Mouse (Mus musculus): Measurements from ENCODE around the gene Sfswap. TPM values are rescaled to one million over a fixed set of nuclear protein-coding genes. Genes with fewer than 3 reads are reported as not detected.

The Sfswap gene
- polyA plus RNA-seq, 1 experiment from 2014 or later = 36.7 TPM

DNA sequence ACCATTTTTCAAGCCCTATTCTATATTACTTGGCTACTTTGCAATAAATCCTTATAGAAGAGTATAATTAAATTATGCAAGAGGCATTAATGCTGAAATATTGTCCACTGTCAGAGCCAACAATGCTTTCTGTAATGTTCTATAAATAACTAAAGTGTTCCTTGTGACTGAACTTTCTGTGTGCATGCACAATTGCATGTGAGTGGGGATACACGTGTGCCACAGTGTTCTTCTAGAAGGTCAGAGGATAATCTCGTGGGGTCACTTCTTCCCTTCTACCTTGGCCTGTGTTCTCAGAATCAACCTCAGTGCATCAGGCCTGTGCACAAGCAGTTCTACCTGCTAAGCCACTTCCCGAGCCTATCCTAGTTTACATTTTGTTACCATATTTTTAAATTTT, 22.1 kb downstream of the Sfswap start:
- ATAC-seq (replicated peaks; ENCODE audit: low FRiP score, low read depth) (no peak), DNase-seq (ENCODE audit: low spot score) (no peak)
- no peak for TF ChIP-seq CTCF (IDR thresholded peaks at IDR 0.05; ENCODE audit: low read depth)
- Histone ChIP-seq H3K4me1 (replicated peaks; ENCODE audit: insufficient read depth, low read length) (no peaks in the 10 kb centered on the region), H3K9me3 (replicated peaks; ENCODE audit: low read length) (no peaks in the 10 kb centered on the region), H3K27ac (no peak overlapping the region), H3K9ac (ENCODE audit: low read depth, low read length) (no peak overlapping the region), H3K4me3 (replicated peaks; ENCODE audit: low read depth, low read length) (no peak overlapping the region), H3K27me3 (ENCODE audit: insufficient read depth, low read length) (no peaks in the 10 kb centered on the region), H3K36me3 (ENCODE audit: insufficient read depth, low read length) (peaks cover 49% of the 10 kb centered on the region; the same call in 1 of the 2 replicates), H3K4me2 (ENCODE audit: low read length) (no peak overlapping the region)
- 80% methylated on average over 3 of the region's 3 CpGs for WGBS

DNA sequence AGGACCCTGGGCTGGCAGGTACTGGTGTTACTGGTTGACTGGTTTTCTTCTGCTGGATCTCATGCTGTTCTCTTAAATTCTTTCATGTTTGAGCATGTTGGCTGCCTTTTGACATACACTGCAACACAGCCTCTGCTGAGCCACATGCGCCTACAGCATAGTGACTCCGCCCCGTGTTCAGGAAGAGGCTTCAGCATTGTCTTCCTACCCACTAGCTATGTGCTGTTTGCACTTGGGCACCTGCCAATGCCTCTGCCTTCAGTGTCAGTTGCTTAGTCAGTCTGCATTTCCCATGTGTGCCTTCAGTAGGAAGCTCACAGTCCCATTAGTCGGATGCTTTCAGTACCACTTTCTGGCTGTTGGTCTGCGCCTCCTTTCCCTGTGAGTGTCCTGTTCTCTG, 23.7 kb downstream of the Sfswap start:
- Histone ChIP-seq H3K27ac (no peak overlapping the region), H3K9ac (ENCODE audit: low read depth, low read length) (no peak overlapping the region), H3K36me3 (ENCODE audit: insufficient read depth, low read length) (peaks cover 47% of the 10 kb centered on the region; the same call in 1 of the 2 replicates), H3K9me3 (replicated peaks; ENCODE audit: low read length) (no peaks in the 10 kb centered on the region), H3K4me2 (ENCODE audit: low read length) (no peak overlapping the region), H3K27me3 (ENCODE audit: insufficient read depth, low read length) (no peaks in the 10 kb centered on the region), H3K4me3 (replicated peaks; ENCODE audit: low read depth, low read length) (no peak overlapping the region), H3K4me1 (replicated peaks; ENCODE audit: insufficient read depth, low read length) (no peaks in the 10 kb centered on the region)
- 80% methylated on average over 5 of the region's 5 CpGs for WGBS
- ATAC-seq (replicated peaks; ENCODE audit: low FRiP score, low read depth) = no peak
- no peak for DNase-seq (ENCODE audit: low spot score)
- no peak for TF ChIP-seq CTCF (IDR thresholded peaks at IDR 0.05; ENCODE audit: low read depth)

DNA sequence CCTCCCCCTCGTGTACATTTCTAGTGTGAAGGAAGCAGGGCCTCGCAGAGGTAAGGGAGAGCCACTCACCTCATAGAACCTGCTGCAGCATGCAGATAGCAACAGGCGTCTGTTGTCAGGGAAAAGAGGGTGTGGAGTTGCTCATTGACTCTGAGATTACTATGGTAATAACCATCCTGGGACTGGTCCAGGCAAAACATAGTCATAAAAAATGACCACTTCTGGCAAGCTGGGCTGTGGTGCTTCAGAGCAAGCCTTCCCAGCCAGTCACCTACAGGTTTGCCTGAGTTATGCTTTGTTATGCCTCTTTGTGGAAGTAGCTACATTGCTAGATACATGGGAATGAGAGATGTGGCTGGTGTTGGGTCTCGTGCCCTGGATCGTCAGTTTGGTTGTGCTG, 26.1 kb downstream of the Sfswap start:
- WGBS = 83% methylated on average over 5 of the region's 5 CpGs
- peaks cover 38% of the 10 kb centered on the region for H3K36me3 ChIP-seq (ENCODE audit: insufficient read depth, low read length)
- no peak overlapping the region for H3K4me2 ChIP-seq (ENCODE audit: low read length)
- no peaks in the 10 kb centered on the region for H3K27me3 ChIP-seq (ENCODE audit: insufficient read depth, low read length)
- no peak for DNase-seq (ENCODE audit: low spot score)
- H3K9ac ChIP-seq (ENCODE audit: low read depth, low read length) = no peak overlapping the region
- no peaks in the 10 kb centered on the region for H3K4me1 ChIP-seq (replicated peaks; ENCODE audit: insufficient read depth, low read length)
- H3K4me3 ChIP-seq (replicated peaks; ENCODE audit: low read depth, low read length) = no peak overlapping the region
- no peak overlapping the region for H3K27ac ChIP-seq
- no peaks in the 10 kb centered on the region for H3K9me3 ChIP-seq (replicated peaks; ENCODE audit: low read length)
- no peak for ATAC-seq (replicated peaks; ENCODE audit: low FRiP score, low read depth)
- no peak for TF ChIP-seq CTCF (IDR thresholded peaks at IDR 0.05; ENCODE audit: low read depth)

DNA sequence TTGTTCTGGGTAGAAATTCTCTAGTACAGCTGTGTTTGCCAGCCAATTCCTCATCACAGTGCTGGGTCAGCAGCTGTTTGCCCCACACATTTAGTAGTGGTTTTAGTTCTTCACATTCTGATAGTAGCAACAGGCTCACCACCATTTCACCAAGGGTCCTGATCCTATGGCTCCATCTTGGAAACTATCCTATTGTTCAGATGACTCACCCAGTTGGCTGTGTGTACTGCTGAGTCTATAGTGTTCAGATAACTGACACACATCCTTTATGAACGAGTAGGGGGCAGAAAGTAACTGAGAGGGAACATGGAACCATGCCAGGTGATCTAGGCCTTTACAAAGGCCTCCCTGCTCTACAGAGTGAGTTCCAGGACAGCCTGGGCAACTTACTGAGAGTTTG, 28.6 kb downstream of the Sfswap start:
- Histone ChIP-seq H3K4me1 (replicated peaks; ENCODE audit: insufficient read depth, low read length) (no peaks in the 10 kb centered on the region; the same call in 1 of the 2 replicates), H3K9ac (ENCODE audit: low read depth, low read length) (no peak overlapping the region), H3K27me3 (ENCODE audit: insufficient read depth, low read length) (no peaks in the 10 kb centered on the region), H3K27ac (no peak overlapping the region), H3K36me3 (ENCODE audit: insufficient read depth, low read length) (peaks cover 36% of the 10 kb centered on the region), H3K4me3 (replicated peaks; ENCODE audit: low read depth, low read length) (no peak overlapping the region), H3K4me2 (ENCODE audit: low read length) (no peak overlapping the region), H3K9me3 (replicated peaks; ENCODE audit: low read length) (no peaks in the 10 kb centered on the region)
- ATAC-seq (replicated peaks; ENCODE audit: low FRiP score, low read depth) = no peak
- DNase-seq (ENCODE audit: low spot score) = no peak
- no peak for TF ChIP-seq CTCF (IDR thresholded peaks at IDR 0.05; ENCODE audit: low read depth)
- 64% methylated on average over 1 of the region's 1 CpGs for WGBS

DNA sequence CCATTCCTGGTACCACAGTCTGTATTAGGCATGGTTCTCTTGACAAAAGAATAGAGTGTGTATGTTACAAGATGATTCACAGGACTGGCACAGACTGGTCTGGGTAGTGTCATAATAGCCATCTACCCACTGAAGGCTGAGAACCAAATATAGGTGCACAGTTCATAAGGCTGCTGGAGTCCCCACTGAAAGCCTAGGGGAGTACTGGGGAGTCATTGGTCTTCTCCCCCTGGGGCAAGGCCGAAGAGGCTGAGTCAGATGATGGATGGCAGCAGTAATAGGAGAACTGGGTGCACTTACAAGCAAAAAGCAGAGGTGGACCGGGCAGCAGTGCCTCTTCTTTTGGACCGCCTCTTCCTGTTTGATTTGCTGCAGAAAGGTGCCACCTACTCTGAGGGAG, 32.7 kb downstream of the Sfswap start:
- no peak overlapping the region for H3K9ac ChIP-seq (ENCODE audit: low read depth, low read length)
- ATAC-seq (replicated peaks; ENCODE audit: low FRiP score, low read depth) = no peak

DNA sequence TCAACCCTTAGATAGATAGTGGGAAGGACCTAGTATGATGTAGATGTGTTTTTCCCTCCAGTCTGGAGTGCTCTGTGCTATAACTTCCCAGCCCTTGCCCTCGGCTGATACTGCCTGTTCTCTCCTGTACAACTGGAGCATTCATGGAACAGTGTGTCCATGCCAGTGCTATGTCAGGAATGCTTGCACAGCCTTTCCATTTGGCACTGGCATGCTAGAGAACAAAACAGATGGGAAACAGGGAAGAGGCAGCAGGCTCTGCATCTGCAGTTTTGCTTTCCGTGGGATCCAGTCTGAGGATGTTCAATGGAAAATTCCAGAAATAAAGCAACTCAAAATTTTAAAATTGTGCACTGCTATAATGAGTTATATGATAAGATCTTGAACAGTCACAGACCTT, 33.5 kb downstream of the Sfswap start:
- Histone ChIP-seq H3K9me3 (replicated peaks; ENCODE audit: low read length) (no peaks in the 10 kb centered on the region), H3K27me3 (ENCODE audit: insufficient read depth, low read length) (no peaks in the 10 kb centered on the region), H3K9ac (ENCODE audit: low read depth, low read length) (no peak overlapping the region), H3K36me3 (ENCODE audit: insufficient read depth, low read length) (peaks cover 18% of the 10 kb centered on the region), H3K4me1 (replicated peaks; ENCODE audit: insufficient read depth, low read length) (no peaks in the 10 kb centered on the region; the same call in 1 of the 2 replicates), H3K4me2 (ENCODE audit: low read length) (no peak overlapping the region), H3K27ac (no peak overlapping the region), H3K4me3 (replicated peaks; ENCODE audit: low read depth, low read length) (no peak overlapping the region)
- no peak for TF ChIP-seq CTCF (IDR thresholded peaks at IDR 0.05; ENCODE audit: low read depth)
- ATAC-seq (replicated peaks; ENCODE audit: low FRiP score, low read depth) (no peak), DNase-seq (ENCODE audit: low spot score) (no peak)
- 82% methylated on average over 2 of the region's 2 CpGs for WGBS

More for the DNA sequence above, 32.7 kb downstream of the Sfswap start:
- H3K27me3 ChIP-seq (ENCODE audit: insufficient read depth, low read length) = no peaks in the 10 kb centered on the region
- WGBS = 64% methylated on average over 3 of the region's 3 CpGs
- no peak for DNase-seq (ENCODE audit: low spot score)
- no peak for TF ChIP-seq CTCF (IDR thresholded peaks at IDR 0.05; ENCODE audit: low read depth)
- H3K4me2 ChIP-seq (ENCODE audit: low read length) = no peak overlapping the region
- H3K27ac ChIP-seq = no peak overlapping the region
- no peaks in the 10 kb centered on the region; the same call in 1 of the 2 replicates for H3K4me1 ChIP-seq (replicated peaks; ENCODE audit: insufficient read depth, low read length)
- no peaks in the 10 kb centered on the region for H3K9me3 ChIP-seq (replicated peaks; ENCODE audit: low read length)
- peaks cover 13% of the 10 kb centered on the region for H3K36me3 ChIP-seq (ENCODE audit: insufficient read depth, low read length)
- H3K4me3 ChIP-seq (replicated peaks; ENCODE audit: low read depth, low read length) = no peak overlapping the region

DNA sequence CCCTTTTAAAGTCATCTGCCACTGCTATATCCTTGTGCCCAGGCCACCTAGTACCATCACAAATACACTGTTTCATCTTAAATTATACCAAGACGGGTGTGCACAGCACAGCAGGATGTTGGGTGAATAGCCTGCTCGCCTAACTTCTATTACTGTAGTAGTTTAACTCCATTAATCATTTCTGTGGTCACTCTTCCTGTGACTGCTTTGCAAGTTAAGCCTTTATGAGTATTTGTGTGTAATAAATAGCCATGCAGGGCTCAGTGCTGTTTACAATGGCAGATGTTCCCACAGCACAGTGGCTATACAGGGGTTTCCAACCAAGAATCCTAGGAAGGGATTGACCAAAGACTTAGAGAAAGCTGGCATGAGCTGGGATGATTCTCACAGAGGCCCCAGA, 34.0 kb downstream of the Sfswap start:
- peaks cover 15% of the 10 kb centered on the region for H3K36me3 ChIP-seq (ENCODE audit: insufficient read depth, low read length)
- DNase-seq (ENCODE audit: low spot score) = peak; percentile 20
- H3K9ac ChIP-seq (ENCODE audit: low read depth, low read length) = no peak overlapping the region
- H3K4me1 ChIP-seq (replicated peaks; ENCODE audit: insufficient read depth, low read length) = no peaks in the 10 kb centered on the region; the same call in 1 of the 2 replicates
- H3K4me3 ChIP-seq (replicated peaks; ENCODE audit: low read depth, low read length) = no peak overlapping the region
- H3K27me3 ChIP-seq (ENCODE audit: insufficient read depth, low read length) = no peaks in the 10 kb centered on the region
- ATAC-seq (replicated peaks; ENCODE audit: low FRiP score, low read depth) = no peak
- H3K4me2 ChIP-seq (ENCODE audit: low read length) = no peak overlapping the region
- no peak for TF ChIP-seq CTCF (IDR thresholded peaks at IDR 0.05; ENCODE audit: low read depth)
- WGBS = 68% methylated on average over 2 of the region's 2 CpGs
- no peak overlapping the region for H3K27ac ChIP-seq
- no peaks in the 10 kb centered on the region for H3K9me3 ChIP-seq (replicated peaks; ENCODE audit: low read length)

Data from kidney, postnatal 0 days (tissue).